Mouse (Mus musculus): ENCODE results near the gene Slc7a1.

The Slc7a1 gene

DNA sequence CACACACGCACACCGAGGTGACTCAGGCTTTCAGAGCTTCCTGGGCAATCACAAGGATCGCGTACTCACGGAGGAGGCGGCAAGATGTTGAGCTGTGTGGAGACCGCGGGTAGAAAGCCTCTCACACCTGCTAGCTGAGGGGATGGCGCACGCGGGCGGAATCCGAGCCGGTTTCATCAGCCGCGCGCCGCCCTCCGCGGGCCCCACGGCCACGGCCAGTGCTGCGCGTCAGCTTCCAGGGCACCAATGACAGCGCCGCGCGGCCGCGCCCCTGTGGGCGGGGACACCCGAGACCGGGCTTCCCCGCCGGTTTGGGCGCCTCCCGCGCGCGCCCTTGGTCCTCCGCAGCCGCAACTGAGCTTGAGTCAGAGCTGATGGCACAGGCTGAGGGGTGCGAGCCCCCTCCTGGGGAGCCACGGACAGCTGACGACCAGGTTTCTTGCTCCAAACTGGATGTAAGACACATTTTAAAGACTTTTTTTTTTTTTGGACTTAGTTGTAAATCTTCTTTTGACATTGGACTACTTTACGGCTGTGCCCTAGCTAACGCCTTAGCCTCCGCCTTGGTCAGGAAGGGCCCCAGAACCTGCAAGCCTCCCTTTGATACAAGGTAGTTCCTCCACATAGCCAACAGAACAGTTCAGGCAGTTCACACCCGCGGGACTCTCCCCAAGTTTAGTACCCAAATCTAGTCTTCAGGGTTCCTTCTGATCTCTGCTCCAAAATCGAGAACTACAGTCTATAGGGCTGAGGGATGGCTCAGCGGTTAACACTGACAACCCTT, at the start of gene Slc7a1:
Gene Slc7a1, minus strand, starts transcription at position 245 of the 784 bp plus-strand sequence.
- DNase-seq, result peak; percentile 99

DNA sequence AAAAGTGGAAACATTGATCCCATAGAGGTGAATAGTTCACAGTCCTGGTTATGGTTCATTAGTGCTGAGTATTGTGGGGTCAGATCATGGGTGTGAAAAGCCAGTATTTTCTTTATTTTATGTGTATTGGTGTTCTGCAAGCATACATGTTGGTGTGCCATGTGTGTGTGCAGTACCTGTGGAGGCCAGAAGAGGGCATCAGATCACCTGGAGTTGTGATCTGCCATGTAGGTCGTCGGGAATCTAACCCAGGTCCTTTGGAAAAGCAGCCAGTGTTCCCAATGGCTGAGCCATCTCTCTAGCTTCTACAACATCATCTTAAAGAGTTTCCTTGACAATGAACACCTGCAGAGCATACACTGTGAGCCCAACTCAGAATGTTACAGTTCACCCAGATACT, 45.3 kb upstream of the Slc7a1 start:
- DNase-seq, result no peak

DNA sequence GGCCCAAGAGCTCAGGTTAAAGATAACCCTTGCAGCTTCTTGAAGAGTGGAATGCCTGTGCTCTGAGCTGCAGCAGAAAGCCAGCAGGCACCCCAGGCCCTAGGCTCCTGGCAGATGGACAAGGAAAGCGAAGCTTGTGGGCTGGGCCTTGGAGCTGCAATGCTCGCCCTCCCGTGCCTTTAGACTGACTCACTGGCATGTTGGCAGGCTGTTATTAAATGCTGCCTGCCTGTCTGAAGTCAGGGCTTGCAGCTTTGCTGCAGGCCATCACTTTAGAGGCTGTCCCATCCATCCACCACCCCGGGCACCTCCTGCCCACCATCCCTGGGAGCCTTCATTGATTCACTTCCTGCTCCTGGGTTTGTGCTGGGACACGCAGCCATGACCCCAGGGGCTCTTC, 44.0 kb upstream of the Slc7a1 start:
- DNase-seq, result peak; percentile 95

DNA sequence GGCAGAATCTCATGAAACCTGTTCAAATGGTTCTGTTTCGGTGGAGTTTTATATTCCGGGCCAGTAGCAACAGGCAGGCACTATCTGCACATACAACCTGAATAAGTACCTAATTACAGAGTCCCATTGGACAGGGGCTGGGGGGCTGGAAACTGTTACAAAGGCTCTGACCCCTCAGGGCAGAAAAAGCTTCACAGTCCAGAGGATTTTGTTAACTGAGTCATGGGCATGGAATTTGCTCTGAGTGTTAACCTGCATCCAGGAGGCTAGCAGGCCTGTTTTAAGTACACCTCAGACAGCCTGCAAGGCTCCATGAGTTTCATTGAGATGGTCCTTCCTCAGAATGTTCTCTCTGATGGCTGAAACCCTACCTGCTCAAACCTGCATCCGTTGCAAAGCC, 36.0 kb upstream of the Slc7a1 start:
- no peak for DNase-seq

DNA sequence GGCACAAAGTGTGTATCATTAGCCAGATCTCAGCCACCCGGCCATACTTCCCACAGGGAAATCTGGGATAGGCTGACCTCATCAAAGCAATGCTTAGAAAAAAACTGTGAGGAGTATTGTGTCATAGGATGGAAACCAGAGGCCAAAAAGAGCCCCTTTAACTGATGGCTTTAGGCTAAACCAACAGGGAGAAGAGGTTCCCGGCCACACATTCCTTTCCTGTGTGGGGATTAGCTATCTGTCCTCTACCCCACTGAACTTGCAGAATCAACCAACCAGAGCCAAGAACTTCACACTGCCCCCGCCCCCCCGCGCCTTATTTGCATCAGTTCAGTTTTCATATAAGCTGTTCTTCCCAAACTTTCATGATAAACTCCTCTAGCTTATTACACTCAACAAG, 32.4 kb upstream of the Slc7a1 start:
- DNase-seq, result no peak

DNA sequence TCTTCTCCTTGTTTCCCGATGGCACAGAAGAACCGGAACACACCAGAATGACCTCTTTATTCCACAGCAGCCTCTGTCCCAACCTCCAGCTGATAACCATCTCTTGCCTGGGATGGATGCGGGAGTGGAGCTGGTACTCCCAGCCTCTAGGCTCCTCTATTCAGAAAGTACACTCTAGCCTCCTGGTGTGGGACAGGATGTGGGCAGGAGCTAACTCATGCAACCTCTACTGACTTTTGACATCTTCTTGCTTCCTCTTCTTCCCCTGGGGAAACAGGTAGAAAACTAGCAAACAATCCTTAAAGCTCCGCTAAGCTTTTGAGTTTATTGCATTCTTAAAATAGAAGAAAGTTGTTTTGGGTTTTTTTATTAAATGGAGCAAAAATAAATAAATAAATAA, 29.1 kb upstream of the Slc7a1 start:
- no peak for DNase-seq

DNA sequence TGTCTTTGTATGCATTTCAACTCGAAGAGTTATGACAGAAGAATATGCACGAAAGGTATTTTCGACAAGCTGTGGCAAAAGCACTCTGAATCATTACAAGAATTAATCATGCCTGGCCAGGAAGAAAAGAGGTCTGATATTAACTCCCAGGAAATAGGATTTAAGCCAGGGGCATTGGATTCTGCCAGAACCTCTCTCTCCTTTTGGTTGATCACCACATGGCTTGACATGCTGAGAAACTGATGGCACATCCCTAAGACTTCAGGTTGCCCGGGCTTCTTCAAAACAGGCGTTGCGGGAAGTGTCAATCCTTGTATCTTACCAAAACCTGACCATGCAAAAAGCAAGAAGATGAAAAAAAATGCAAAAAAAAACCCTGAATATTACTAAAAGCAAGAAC, 25.4 kb upstream of the Slc7a1 start:
- DNase-seq, result no peak

DNA sequence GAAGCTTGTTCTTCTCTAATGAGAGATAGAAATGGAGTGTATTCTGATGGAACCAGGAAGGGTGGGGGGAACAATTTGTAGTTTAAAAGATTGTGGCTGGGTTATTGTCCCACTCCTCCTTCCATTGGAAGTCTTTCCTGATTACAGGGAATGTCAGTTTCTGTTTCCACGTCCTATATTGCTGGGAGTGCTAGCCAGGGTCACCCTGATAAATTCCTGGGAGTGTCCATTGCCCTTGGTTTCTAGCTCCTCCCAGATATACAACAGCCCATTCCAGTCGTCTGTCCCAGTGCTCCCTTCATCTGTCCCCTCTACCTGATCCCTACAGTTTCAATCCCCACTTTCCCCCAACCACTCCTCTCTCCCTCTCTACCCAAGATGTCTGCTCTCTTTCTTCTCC, 21.6 kb upstream of the Slc7a1 start:
- no peak for DNase-seq

DNA sequence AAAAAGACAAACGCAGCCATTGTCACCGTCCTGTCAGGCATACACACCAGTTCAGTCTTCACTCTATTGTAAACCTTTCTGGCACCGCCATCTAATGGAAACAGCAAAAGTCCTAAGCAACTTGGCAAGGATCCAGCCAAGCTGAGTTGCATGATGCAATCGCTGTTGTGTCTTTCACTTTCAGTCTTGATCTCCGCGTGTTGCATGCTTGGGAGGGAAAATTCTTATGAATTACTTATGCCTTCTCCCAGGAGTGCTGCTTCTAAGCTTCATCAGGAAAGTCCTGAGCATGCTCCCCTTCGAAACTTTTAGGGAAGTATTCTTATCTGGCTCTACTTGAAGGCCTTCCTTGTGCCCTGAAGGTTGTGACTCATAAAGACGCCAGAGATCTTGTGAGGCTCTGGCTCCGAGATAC, 19.4 kb upstream of the Slc7a1 start:
- DNase-seq, result peak; percentile 94

DNA sequence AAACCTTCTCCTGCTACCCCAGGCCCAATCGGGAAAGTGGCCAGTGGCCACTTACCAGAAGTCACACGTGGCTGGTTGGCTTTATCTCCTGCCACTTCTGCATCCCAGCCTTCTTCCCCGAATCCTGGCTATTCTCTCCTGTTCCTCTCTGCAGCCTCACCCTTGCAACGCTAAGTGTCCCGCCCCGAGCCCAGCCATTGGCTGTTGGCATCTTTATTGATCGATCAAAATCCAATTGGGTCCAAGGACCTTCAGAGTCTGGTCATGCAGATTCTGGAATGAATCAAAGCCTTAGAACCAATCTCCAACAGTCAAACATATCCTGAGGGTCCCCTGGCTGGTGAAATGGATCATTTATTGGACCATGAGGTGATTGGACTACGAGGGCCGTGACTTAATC, 18.7 kb upstream of the Slc7a1 start:
- DNase-seq, result peak; percentile 75

DNA sequence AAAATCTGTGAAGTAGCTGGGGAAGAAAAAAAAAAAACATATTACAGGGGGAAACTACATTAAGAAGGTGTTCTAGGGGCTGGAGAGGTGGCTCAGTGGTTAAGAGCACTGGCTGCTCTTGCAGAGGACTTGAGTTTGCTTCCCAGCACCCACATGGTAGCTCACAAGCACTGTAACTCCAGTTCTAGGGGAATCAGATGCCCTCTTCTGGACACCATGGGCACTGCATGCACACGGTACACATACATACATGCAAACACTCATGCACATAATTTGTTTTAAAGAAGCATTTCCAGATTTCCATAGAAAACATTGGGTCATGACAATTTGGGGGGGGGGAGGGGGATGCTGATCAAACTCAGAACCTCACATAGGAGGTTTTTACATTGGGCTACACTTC, 18.1 kb upstream of the Slc7a1 start:
- DNase-seq, result peak; percentile 49

DNA sequence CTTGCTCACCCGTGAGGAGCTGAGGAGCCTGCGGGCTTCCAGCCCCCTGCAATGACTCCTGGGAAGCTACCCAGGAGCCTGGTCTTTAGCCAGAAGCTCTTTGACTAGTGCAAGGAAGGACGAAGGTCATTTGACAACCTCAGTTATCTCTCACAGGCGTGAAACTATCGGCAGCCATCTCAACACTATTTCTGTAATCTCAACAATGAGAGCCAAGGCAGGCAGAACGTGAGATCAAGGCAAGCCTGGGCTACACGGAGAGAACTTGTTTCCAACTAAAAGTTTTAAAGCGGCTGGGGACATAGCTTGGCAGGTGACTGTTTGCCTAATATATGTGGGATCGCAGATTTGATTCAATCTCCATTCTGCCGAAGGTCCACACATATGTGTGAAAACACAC, 16.8 kb upstream of the Slc7a1 start:
- peak; percentile 85 for DNase-seq

DNA sequence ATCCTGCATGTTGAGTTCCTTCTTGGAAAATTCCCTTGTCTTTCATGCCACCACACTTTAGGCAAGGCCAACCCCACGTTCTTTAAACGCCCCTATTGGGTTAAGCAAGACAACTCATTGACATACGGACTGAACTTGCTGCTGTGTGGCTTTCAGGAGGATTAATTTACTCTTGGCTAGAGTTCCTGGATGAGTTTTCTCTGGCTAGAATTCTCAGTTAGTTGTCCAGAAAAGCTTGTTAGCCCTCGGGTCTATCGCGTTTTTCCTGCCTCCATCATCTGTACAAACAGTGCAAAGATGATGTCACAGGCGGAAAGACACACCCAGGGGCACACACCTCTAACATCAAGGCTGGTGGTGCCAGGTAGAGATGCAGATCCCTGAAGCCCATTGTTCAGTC, 14.5 kb upstream of the Slc7a1 start:
- peak; percentile 78 for DNase-seq

DNA sequence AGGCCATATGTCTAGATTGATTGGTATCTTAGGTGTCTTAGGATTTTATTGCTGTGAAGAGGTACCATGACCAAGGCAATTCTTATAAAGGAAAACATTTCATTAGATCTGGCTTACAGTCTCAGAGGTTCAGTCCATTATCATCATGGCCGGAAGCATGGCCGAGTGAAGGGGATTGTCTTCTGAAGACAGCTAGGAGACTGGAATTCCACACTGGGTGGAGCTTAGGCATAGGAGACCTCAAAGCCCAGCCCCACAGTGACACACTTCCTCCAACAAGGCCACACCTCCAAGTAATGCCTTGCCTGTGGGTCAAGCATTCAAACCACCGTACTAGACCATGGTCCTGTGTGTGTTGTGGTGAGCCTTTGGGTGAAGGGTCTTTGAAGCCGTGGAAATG, 12.8 kb upstream of the Slc7a1 start:
- DNase-seq, result peak; percentile 52

DNA sequence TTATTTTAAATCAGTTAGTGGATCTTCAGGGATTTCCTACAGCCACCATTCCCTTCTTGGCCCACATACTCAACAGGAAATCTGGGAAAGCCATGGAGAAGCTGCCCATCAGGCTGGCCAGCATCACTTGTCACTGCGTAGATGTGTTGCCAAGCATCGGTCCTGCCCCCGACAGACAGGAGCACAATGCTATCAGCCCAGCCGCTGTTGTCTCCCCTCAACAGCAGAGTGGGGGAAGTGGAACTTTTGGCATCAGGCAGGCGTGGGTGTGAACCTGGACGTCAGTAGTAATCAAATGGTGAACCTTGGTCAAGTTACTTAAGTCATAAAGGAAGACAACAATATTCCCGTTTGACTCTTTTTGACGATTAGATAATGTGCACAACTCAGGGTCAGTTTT, 9.8 kb upstream of the Slc7a1 start:
- DNase-seq, result peak; percentile 98

DNA sequence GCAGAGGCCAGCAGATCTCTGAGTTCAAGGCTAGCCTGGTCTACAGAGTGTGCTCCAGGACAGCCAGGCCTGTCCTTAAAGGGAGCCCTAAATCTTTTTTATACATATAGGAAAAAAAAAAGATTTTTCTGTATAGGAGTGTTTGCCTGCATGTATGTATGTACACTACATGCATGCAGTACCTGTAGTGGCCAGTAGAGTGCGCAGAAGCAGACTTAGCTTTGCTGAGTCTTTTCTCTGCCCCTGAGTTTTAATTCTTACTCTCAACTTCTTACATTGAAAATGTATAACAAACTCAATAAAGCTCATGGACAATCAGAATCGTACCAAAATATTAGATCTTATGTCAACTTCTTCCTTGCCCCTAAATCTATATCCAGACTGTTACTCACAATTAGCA, 7.2 kb upstream of the Slc7a1 start:
- no peak for DNase-seq

DNA sequence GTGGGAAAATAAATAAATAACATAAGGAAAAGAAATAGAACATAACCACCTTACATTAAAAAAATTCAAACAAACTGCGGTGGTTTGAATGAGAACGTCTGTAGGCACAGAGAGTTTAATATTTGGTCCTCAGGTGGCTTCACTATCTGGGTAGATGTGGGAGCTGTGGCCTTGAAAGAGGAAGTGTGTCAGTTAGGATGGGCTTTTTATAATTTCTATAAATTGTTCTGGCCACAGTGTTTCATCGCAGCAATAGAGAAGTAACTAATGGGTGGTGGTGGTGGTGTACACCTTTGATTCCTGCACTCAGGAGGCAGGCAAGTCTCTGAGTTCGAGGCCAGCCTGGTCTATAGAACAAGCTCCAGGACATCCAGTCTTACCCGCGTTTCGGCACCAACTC, 4.8 kb upstream of the Slc7a1 start:
- DNase-seq, result peak; percentile 60

DNA sequence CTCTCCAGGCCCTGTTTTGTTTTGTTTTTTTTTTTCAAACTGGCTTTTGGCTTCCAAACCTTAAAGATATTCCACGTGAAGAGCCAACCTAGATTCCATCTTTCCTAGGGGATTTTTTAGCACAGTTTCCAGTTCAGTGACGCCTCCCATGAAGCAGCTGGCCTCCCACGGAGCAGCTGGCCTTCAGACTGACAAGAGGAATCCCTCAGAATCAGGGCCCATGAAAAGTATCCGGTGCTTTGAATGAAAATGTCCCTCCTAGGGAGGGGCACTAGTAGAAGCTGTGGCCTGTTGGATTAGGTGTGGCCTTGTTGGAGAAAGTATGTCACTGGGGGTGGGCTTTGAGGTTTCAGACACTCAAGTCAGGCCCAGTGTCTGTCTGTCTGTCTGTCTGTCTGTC, 2.9 kb upstream of the Slc7a1 start:
- no peak for DNase-seq

DNA sequence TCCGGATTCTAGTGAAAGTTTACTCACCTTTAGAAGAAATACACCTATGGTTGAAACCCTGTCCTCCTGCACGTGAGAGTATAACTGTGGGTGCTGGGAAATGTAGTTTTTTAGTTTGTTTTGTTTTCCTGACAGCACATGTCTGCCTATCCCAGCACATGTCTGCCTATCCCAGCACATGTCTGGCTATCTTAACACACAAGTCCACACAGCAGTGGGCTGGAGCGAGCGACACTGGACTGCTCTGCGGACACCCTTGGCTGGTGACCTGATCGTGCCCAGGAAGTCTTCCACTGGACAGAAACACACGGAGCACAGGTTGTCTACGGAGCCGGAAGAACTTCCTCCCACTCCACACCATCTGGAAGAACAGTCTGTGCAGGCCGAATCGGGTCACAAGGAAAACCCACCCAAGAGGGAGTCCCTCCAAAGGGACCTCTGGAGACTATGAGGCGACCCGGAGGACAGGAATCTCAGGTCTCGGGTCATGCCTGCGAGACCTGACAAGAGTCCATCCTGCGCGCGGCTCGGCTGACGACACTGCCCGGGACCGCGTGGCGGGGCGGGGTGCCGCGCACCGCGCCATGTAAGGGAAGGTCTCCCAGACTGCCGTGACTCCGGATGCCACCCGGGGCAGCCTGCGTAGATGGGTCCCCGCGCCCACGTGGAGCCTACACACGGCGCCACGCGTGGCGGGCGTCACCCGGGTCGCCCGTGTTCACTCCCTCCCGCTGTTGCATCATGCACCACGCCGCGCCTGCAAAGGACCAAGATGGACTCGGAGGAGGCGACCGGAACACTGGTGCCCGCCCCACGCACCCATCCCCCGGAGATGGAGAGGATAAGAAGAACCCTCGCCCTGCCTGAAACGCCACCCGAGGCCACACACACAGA, 691 bp downstream of the Slc7a1 start:
- no peak for DNase-seq

DNA sequence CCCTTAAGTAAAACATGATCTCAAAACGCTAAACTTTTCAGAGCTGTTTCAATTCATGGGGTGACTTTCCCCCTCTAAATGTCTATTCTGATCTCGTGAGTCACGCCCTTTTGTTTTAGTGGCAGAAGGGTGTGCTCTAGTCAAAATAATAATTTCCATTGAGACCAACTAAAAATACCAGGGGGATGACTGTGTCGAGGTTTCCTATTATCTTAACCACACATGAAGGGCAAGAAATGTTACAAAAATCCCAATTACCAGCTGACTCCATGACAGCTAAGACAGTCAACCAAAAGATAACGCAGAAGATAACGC, 1.3 kb downstream of the Slc7a1 start:
- no peak for DNase-seq

DNA sequence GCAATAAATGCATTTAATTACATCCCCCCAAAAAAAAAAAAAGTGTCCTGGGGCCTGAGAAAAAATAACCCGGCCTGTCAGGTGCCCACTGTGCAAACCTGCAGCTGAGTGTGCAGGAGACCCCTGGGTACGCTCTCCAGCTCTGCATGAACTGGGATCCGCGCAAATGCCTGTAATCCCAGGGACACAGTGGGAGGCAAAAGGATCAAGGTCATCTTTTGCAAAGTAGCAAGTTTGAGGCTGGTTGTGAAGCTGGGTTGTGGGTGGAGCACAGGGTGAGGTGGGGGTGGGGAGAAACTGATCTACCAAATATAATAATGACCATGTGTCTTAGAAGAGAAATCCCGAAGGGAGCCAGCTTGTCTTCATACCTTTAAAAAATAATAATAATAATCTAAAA, 1.8 kb downstream of the Slc7a1 start:
- no peak for DNase-seq

DNA sequence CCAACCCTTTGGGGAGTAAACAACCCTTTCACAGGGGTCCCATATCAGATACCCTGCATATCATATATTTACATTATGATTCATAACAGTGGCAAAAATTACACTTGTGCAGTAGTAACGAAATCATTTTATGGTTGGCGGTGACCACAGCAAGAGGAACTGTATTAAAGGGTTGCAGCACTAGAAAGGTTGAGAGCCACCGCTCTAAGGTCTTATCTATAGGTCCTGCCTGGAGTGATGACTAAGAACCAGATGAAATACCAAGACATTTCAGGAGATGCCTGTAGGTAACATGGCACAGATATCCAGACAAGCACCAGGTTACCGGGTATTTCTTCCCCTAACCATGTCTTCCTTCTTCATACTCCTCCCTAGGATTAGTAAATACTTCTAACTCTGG, 2.3 kb downstream of the Slc7a1 start:
- no peak for DNase-seq

DNA sequence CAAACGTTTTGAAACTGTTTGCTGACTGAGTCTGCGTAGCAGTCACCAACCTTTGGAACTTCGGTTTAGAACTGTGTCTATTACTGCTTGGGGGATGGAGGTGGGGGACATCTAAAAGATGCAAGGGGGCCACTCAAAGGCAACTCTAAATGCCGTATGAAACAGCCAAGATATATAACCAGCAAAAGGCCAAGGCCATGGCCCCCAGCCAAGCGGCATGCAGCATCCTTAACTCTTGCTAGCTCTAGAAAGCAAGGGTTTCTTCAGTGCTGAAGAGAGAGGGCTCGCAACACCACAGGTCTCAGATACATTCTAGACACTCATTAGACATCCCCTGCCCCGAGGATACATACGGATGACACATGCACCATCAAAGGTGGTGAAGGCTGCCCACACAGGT, 6.4 kb downstream of the Slc7a1 start:
- no peak for DNase-seq

DNA sequence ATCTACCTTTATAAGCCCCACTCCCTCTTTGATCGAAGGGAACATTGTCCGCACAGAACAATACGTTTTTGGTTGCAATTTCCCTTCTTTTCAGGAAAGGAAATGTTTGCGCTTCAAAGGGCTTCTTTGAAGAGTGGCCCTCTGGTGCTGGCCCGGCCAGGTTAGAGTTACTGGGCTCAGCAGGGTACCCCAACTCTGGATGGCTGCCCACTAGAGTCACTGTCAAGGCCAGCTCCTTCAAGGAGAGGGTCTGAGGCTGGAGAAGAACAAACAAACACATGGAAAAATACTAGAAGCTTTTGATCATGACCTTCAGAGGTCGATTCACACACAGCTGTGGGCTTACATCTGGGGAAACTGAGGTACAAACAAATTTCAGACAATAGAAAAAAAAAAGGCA, 6.9 kb downstream of the Slc7a1 start:
- no peak for DNase-seq

Measured in heart, adult 11 months (tissue).